Mouse (Mus musculus) right cerebral cortex, adult 18-20 months (tissue): Measurements from ENCODE around the gene Ttc30b.
A peak's percentile ranks its signal among the peaks of the same experiment; 100 is the strongest.
"Not testable (repeated sequence)": the region's sequence is repeated elsewhere in the genome, so short reads cannot be mapped to it uniquely, and the experiment has no call there.

Experiments used
- DNase-seq: peaks from one replicate; pipeline ENCODE4 v3.0.0; 2022; ENCODE audit warnings: mixed read lengths

Ttc30b gene

GRCm38 (mm10) chr2:75938117-75939063, at the start of gene Ttc30b:
TSS of gene Ttc30b (minus strand) at chr2:75938585.
- DNase-seq = peak; percentile 74

- DNase-seq = no peak
These were observed 49.4 kb upstream of the Ttc30b start for GRCm38 (mm10) chr2:75987739-75988138.

GRCm38 (mm10) chr2:75985124-75985523, 46.7 kb upstream of the Ttc30b start:
- peak; percentile 67 for DNase-seq

- DNase-seq = no peak
These were observed 45.5 kb upstream of the Ttc30b start for GRCm38 (mm10) chr2:75983847-75984246.

GRCm38 (mm10) chr2:75983091-75983490, 44.7 kb upstream of the Ttc30b start:
- no peak for DNase-seq

- no peak for DNase-seq
These were observed 44.2 kb upstream of the Ttc30b start for GRCm38 (mm10) chr2:75982626-75983025.

GRCm38 (mm10) chr2:75981440-75982081, 43.2 kb upstream of the Ttc30b start, which contains the start of gene Ttc30a1:
TSS of gene Ttc30a1 (minus strand) at chr2:75981967.
- DNase-seq = peak; percentile 78

- not testable (repeated sequence) for DNase-seq
These were observed 42.6 kb upstream of the Ttc30b start for GRCm38 (mm10) chr2:75980933-75981439.

GRCm38 (mm10) chr2:75977752-75978368, 39.5 kb upstream of the Ttc30b start, which contains the start of gene Ttc30a2:
TSS of gene Ttc30a2 (minus strand) at chr2:75978170.
- DNase-seq = not testable (repeated sequence)

- not testable (repeated sequence) for DNase-seq
These were observed 37.7 kb upstream of the Ttc30b start for GRCm38 (mm10) chr2:75976070-75976469.

GRCm38 (mm10) chr2:75974131-75974530, 35.7 kb upstream of the Ttc30b start:
- DNase-seq = no peak

GRCm38 (mm10) chr2:75964972-75965371, 26.6 kb upstream of the Ttc30b start:
- peak; percentile 78 for DNase-seq

- DNase-seq = peak; percentile 51
These were observed 26.1 kb upstream of the Ttc30b start for GRCm38 (mm10) chr2:75964512-75964911.

GRCm38 (mm10) chr2:75964051-75964450, 25.7 kb upstream of the Ttc30b start:
- DNase-seq = no peak

- DNase-seq = no peak
These were observed 24.9 kb upstream of the Ttc30b start for GRCm38 (mm10) chr2:75963211-75963840.

- peak; percentile 21 for DNase-seq
These were observed 22.3 kb upstream of the Ttc30b start for GRCm38 (mm10) chr2:75960366-75961330.

GRCm38 (mm10) chr2:75959850-75960365, 21.5 kb upstream of the Ttc30b start:
- DNase-seq = no peak

GRCm38 (mm10) chr2:75959183-75959849, 20.9 kb upstream of the Ttc30b start:
- no peak for DNase-seq

GRCm38 (mm10) chr2:75955709-75956108, 17.3 kb upstream of the Ttc30b start:
- no peak for DNase-seq

- no peak for DNase-seq
These were observed 14.9 kb upstream of the Ttc30b start for GRCm38 (mm10) chr2:75953320-75953719.
